Mouse (Mus musculus) layer of hippocampus, adult 8-10 months (tissue): ENCODE measurements around the gene Vcan. TPM values are rescaled to one million over a fixed set of nuclear protein-coding genes. Genes with fewer than 3 reads are reported as not detected.

Experiments used
- DNase-seq, 2 experiments: peaks; one replicate each; pipeline ENCODE4 v3.0.0; 2022; ENCODE audit warnings: low spot score in 2 of 2
- total RNA-seq, 4 experiments: library from RNA; stranded (reverse); gene quantifications; 2 replicates each; pipeline ENCODE4 v1.2.4; 2022

The Vcan gene
- total RNA-seq, 4 experiments from 2014 or later = 15.6 to 17.8 (median 16.7) TPM

- DNase-seq = no peak
Observed at GRCm38 (mm10) chr13:89607399-89607798, 134.9 kb downstream of the Vcan start.

Other genes with a start within 250 kb of the Vcan start
- 10 to 100 TPM; 26.1 to 34.6 (median 33.0) TPM for gene Hapln1, start 202.7 kb downstream of the Vcan start, total RNA-seq